Mouse (Mus musculus) heart, embryonic 14.5 days (tissue): Measurements from ENCODE around the gene Csnk1e. TPM values are rescaled to one million over a fixed set of nuclear protein-coding genes. Genes with fewer than 3 reads are reported as not detected.

Experiments used
- ATAC-seq: fragments of 200-750 bp; cut with Nextera tagmentation; 2 replicates; pipeline ENCODE4 v1.8.0; 2017; ENCODE audit warnings: low read depth, moderate TSS enrichment; ENCODE audit not compliant: insufficient number of reproducible peaks, insufficient read depth, low FRiP score
- H3K27ac ChIP-seq, 2 experiments: fragments of 200-500 bp in 1 of 2; fragments of 300-500 bp in 1 of 2; sonication (generic) in 1 of 2; replicated peaks in 1 of 2; 2 replicates each; pipeline ENCODE4 v1.5.1; 2012 to 2014; ENCODE audit warnings: low read depth in 2 of 2, low read length in 2 of 2, control low read depth in 1 of 2, mild to moderate bottlenecking in 1 of 2, mixed read lengths in 1 of 2; ENCODE audit not compliant: control insufficient read depth in 1 of 2, insufficient read depth in 1 of 2
- H3K27me3 ChIP-seq: fragments of 300-500 bp; sonication (generic); 2 replicates; pipeline ENCODE4 v1.6.1; 2014; ENCODE audit warnings: mild to moderate bottlenecking, low read length, control low read depth; ENCODE audit not compliant: control insufficient read depth, insufficient read depth
- H3K36me3 ChIP-seq: fragments of 300-500 bp; sonication (generic); 2 replicates; pipeline ENCODE4 v1.6.1; 2014; ENCODE audit warnings: mild to moderate bottlenecking, control low read depth, low read length, mixed read lengths; ENCODE audit not compliant: control insufficient read depth, insufficient read depth
- H3K4me1 ChIP-seq, 2 experiments: fragments of 200-500 bp in 1 of 2; fragments of 300-500 bp in 1 of 2; sonication (generic) in 1 of 2; 2 replicates each; pipeline ENCODE4 v1.6.1; 2012 to 2014; ENCODE audit warnings: low read length in 2 of 2, control low read depth in 1 of 2, mixed read lengths in 1 of 2; ENCODE audit not compliant: control insufficient read depth in 2 of 2, insufficient read depth in 2 of 2
- H3K4me2 ChIP-seq: fragments of 300-500 bp; sonication (generic); 2 replicates; pipeline ENCODE4 v1.6.1; 2014; ENCODE audit warnings: mild to moderate bottlenecking, low read length
- H3K4me3 ChIP-seq, 2 experiments: fragments of 200-500 bp in 1 of 2; fragments of 300-500 bp in 1 of 2; sonication (generic) in 1 of 2; 2 replicates each; pipeline ENCODE4 v1.5.1; 2012 to 2014; ENCODE audit warnings: low read length in 2 of 2, mild to moderate bottlenecking in 2 of 2, control low read depth in 1 of 2, low read depth in 1 of 2, moderate library complexity in 1 of 2; ENCODE audit not compliant: control insufficient read depth in 1 of 2, insufficient read depth in 1 of 2
- H3K9ac ChIP-seq: fragments of 300-500 bp; sonication (generic); 2 replicates; pipeline ENCODE4 v1.6.1; 2014; ENCODE audit warnings: mild to moderate bottlenecking, low read length
- H3K9me3 ChIP-seq: fragments of 300-500 bp; sonication (generic); 2 replicates; pipeline ENCODE4 v1.6.1; 2016; ENCODE audit warnings: low read length, control low read depth; ENCODE audit not compliant: control insufficient read depth
- WGBS: fragments of 180-500 bp; shearing (Covaris S2); extraction: QIAGEN DNeasy Blood & Tissue Kit; methylation state at CpG from one replicate; pipeline ENCODE4 v1.1.7; 2014; 5-methylcytosine and 5-hydroxymethylcytosine counted together
- polyA plus RNA-seq: library from polyadenylated mRNA; unstranded; fragments of >200 nt; fragmentation: Nextera tagmentation; extraction: Ambion mirVana; gene quantifications from 2 replicates; pipeline ENCODE4 v1.2.1, GENCODE M21; 2014

Gene Csnk1e
- polyA plus RNA-seq, 1 experiment from 2014 or later = 95.1 TPM

GRCm38 (mm10) chr15:79422715-79423243 is 32.6 kb downstream of the Csnk1e start:
- peaks cover 99% of the 10 kb centered on the region for H3K36me3 ChIP-seq
- no peak overlapping the region for H3K4me2 ChIP-seq
- H3K27ac ChIP-seq = no peak overlapping the region
- H3K4me3 ChIP-seq = no peak overlapping the region
- no peaks in the 10 kb centered on the region for H3K27me3 ChIP-seq
- no peaks in the 10 kb centered on the region for H3K9me3 ChIP-seq
- ATAC-seq = no peak
- no peak overlapping the region for H3K9ac ChIP-seq
- 70% methylated on average over 6 of the region's 6 CpGs for WGBS
- H3K4me1 ChIP-seq = peaks cover 0 to 3% of the 10 kb centered on the region in 2 experiments; a peak in 1 of 4 replicates

- H3K9ac ChIP-seq = no peak overlapping the region
- H3K27ac ChIP-seq = no peak overlapping the region
- H3K4me3 ChIP-seq = no peak overlapping the region
- peaks cover 70% of the 10 kb centered on the region for H3K36me3 ChIP-seq
- H3K4me1 ChIP-seq = peaks cover 0 to 4% of the 10 kb centered on the region in 2 experiments; a peak in 2 of 4 replicates
- no peaks in the 10 kb centered on the region for H3K9me3 ChIP-seq
- no peak for ATAC-seq
- WGBS = 91% methylated on average over 11 of the region's 11 CpGs
- H3K27me3 ChIP-seq = no peaks in the 10 kb centered on the region
- no peak overlapping the region for H3K4me2 ChIP-seq
Measured at GRCm38 (mm10) chr15:79418677-79419076, 36.7 kb downstream of the Csnk1e start.

- 98% methylated on average over 3 of the region's 3 CpGs for WGBS
- no peak overlapping the region for H3K27ac ChIP-seq
- peaks cover 66% of the 10 kb centered on the region for H3K36me3 ChIP-seq
- no peak overlapping the region for H3K4me2 ChIP-seq
- no peak for ATAC-seq
- H3K4me3 ChIP-seq = no peak overlapping the region
- no peaks in the 10 kb centered on the region for H3K27me3 ChIP-seq
- peaks cover 0 to 4% of the 10 kb centered on the region in 2 experiments; a peak in 2 of 4 replicates for H3K4me1 ChIP-seq
- H3K9me3 ChIP-seq = no peaks in the 10 kb centered on the region
- no peak overlapping the region for H3K9ac ChIP-seq
Measured at GRCm38 (mm10) chr15:79418265-79418664, 37.1 kb downstream of the Csnk1e start.

- Histone ChIP-seq H3K27ac (no peak overlapping the region), H3K27me3 (no peaks in the 10 kb centered on the region), H3K36me3 (peaks cover 57% of the 10 kb centered on the region), H3K9me3 (no peaks in the 10 kb centered on the region), H3K9ac (no peak overlapping the region), H3K4me3 (no peak overlapping the region), H3K4me1 (peaks cover 0 to 4% of the 10 kb centered on the region in 2 experiments; a peak in 2 of 4 replicates), H3K4me2 (no peak overlapping the region)
- WGBS = 94% methylated on average over 3 of the region's 3 CpGs
- ATAC-seq = no peak
Measured at GRCm38 (mm10) chr15:79417379-79417778, 38.0 kb downstream of the Csnk1e start.

- Histone ChIP-seq H3K9me3 (no peaks in the 10 kb centered on the region), H3K9ac (no peak overlapping the region), H3K27ac (no peak overlapping the region), H3K27me3 (no peaks in the 10 kb centered on the region), H3K4me1 (peaks cover 0 to 4% of the 10 kb centered on the region in 2 experiments; a peak in 2 of 4 replicates), H3K36me3 (peaks cover 49% of the 10 kb centered on the region), H3K4me3 (no peak overlapping the region), H3K4me2 (no peak overlapping the region)
- no peak for ATAC-seq
- WGBS = 84% methylated on average over 10 of the region's 10 CpGs
Measured at GRCm38 (mm10) chr15:79416460-79417085, 38.8 kb downstream of the Csnk1e start.

- H3K9me3 ChIP-seq = no peaks in the 10 kb centered on the region
Measured at GRCm38 (mm10) chr15:79414513-79414912, 40.9 kb downstream of the Csnk1e start.

GRCm38 (mm10) chr15:79413802-79414201 is 41.6 kb downstream of the Csnk1e start:
- no peak overlapping the region for H3K27ac ChIP-seq
- WGBS = 76% methylated on average over 8 of the region's 8 CpGs
- H3K4me2 ChIP-seq = no peak overlapping the region
- peaks cover 6 to 8% of the 10 kb centered on the region in 2 experiments for H3K4me1 ChIP-seq
- no peaks in the 10 kb centered on the region for H3K9me3 ChIP-seq
- H3K36me3 ChIP-seq = peaks cover 22% of the 10 kb centered on the region
- H3K4me3 ChIP-seq = no peak overlapping the region
- H3K9ac ChIP-seq = no peak overlapping the region
- no peak for ATAC-seq
- no peaks in the 10 kb centered on the region for H3K27me3 ChIP-seq

More at GRCm38 (mm10) chr15:79414513-79414912, 40.9 kb downstream of the Csnk1e start:
- Histone ChIP-seq H3K27me3 (no peaks in the 10 kb centered on the region), H3K4me1 (peaks cover 0 to 4% of the 10 kb centered on the region in 2 experiments; a peak in 3 of 4 replicates), H3K4me2 (no peak overlapping the region), H3K27ac (no peak overlapping the region), H3K4me3 (no peak overlapping the region), H3K9ac (no peak overlapping the region), H3K36me3 (peaks cover 29% of the 10 kb centered on the region)
- WGBS = 20% methylated on average over 4 of the region's 4 CpGs
- no peak for ATAC-seq
